Comparison of ENCODE assay signal across 9 mouse cellular contexts in genomic region chr4:91399510-91400196, GRCm38 (mm10). TPM values are rescaled to one million over a fixed set of nuclear protein-coding genes. Genes with fewer than 3 reads are reported as not detected.
DNase-seq lines count a peak whose midpoint lies in the region; ATAC-seq and TF ChIP-seq lines count a peak whose summit lies in the region.
"Had no signal": no experiment of that assay in that cellular context is flagged by ENCODE, and none has a peak within 500 bp of the region (broad histone marks: within the 10 kb centered on the region; RNA-seq: fewer than 3 reads in every experiment).

No protein-coding gene starts in this region.

- H3K9me3 ChIP-seq in hindbrain, embryonic 13.5 days = no peaks in the 10 kb centered on the region
- no peaks in the 10 kb centered on the region for H3K9me3 ChIP-seq in neural tube, embryonic 13.5 days

- peak overlapping the region; percentile 95 for H3K4me2 ChIP-seq in hindbrain, embryonic 13.5 days
- peak overlapping the region; percentile 92 for H3K4me2 ChIP-seq in neural tube, embryonic 13.5 days

- peaks cover 13% of the 10 kb centered on the region for H3K4me1 ChIP-seq in hindbrain, embryonic 13.5 days (replicated peaks)
- peaks cover 17% of the 10 kb centered on the region; the same call in 1 of the 2 replicates for H3K4me1 ChIP-seq in neural tube, embryonic 13.5 days (replicated peaks)

- DNase-seq in layer of hippocampus, adult 2 months (ENCODE audit: low spot score in 2 of 2) = no peak
- DNase-seq in layer of hippocampus, adult 11-12 months (ENCODE audit: low spot score) = no peak
- peak; percentile 78 for DNase-seq in embryo, embryonic 10.5 days (ENCODE audit: low spot score)
- no peak for DNase-seq in kidney, adult 8-10 months
- no peak for DNase-seq in lung, adult 18-20 months
- no peak for DNase-seq in cerebellum, adult 18-20 months

- no peak overlapping the region for H3K27ac ChIP-seq in layer of hippocampus, adult 2 months
- peak overlapping the region; percentile 88 for H3K27ac ChIP-seq in hindbrain, embryonic 13.5 days
- H3K27ac ChIP-seq in neural tube, embryonic 13.5 days (replicated peaks) = peak overlapping the region; percentile 83

- H3K36me3 ChIP-seq in hindbrain, embryonic 13.5 days = no peaks in the 10 kb centered on the region
- no peaks in the 10 kb centered on the region for H3K36me3 ChIP-seq in neural tube, embryonic 13.5 days

- peak; percentile 89 for ATAC-seq in hindbrain, embryonic 13.5 days (ENCODE audit: low FRiP score)
- peak; percentile 97 for ATAC-seq in neural tube, embryonic 13.5 days (ENCODE audit: low read depth)

- peak overlapping the region; percentile 8; the same call in 1 of the 2 replicates for H3K4me3 ChIP-seq in layer of hippocampus, adult 2 months
- peak overlapping the region; percentile 56 for H3K4me3 ChIP-seq in hindbrain, embryonic 13.5 days
- H3K4me3 ChIP-seq in neural tube, embryonic 13.5 days = peak overlapping the region; percentile 50

- H3K9ac ChIP-seq in hindbrain, embryonic 13.5 days = peak overlapping the region; percentile 76
- peak overlapping the region; percentile 72 for H3K9ac ChIP-seq in neural tube, embryonic 13.5 days

- H3K27me3 ChIP-seq in hindbrain, embryonic 13.5 days = no peaks in the 10 kb centered on the region
- H3K27me3 ChIP-seq in neural tube, embryonic 13.5 days = peaks cover 10% of the 10 kb centered on the region; the same call in 1 of the 2 replicates

- WGBS in hindbrain, embryonic 13.5 days = 1% methylated on average over 17 of the region's 17 CpGs
- WGBS in neural tube, embryonic 13.5 days = 1% methylated on average over 17 of the region's 17 CpGs

- TF ChIP-seq CTCF in layer of hippocampus, adult 2 months (conservative IDR thresholded peaks at IDR 0.05) = no peak

RNA-seq across cellular contexts. Expression of gene Elavl2, which starts 0.9 kb away (rescaled TPM):
- 100 to 1,000 TPM in 1 of 2 experiments, 10 to 100 TPM in 1; 89.2 to 108 TPM for total RNA-seq in layer of hippocampus, adult 2 months (2021)
- polyA plus RNA-seq in hindbrain, embryonic 13.5 days (2015; fragmentation: Nextera tagmentation; extraction: Ambion mirVana) = 154 and 159 TPM in 2 replicates
- polyA plus RNA-seq in neural tube, embryonic 13.5 days (2015; fragmentation: Nextera tagmentation; extraction: Ambion mirVana) = 150 and 162 TPM in 2 replicates
- polyA plus RNA-seq: spleen, adult 2 months had no signal
